Mouse (Mus musculus) retina, postnatal 7 days (tissue): ENCODE results near the gene Gm17545.
A peak's percentile ranks its signal among the peaks of the same experiment; 100 is the strongest.
"Not testable (repeated sequence)": the region's sequence is repeated elsewhere in the genome, so short reads cannot be mapped to it uniquely, and the experiment has no call there.

ENCODE experiments used
- DNase-seq: peaks from one replicate; pipeline ENCODE4 v3.0.0-alpha.2; 2012; ENCODE audit warnings: low read depth, low spot score

Gene Gm17545

DNA sequence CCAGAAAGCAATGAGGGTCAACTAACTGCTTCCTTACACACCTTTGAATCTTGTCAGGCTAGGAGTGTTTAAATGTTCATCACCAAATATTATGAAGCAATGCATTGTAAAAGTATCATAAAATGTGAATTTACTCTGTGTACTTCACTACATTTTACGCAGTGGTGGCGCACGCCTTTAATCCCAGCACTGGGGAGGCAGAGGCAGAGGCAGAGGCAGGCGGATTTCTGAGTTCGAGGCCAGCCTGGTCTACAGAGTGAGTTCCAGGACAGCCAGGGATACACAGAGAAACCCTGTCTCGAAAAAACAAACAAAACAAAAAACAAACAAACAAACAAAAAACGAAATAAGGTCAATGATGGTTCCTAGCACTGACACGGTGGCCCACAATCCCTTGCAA, at the start of gene Gm17545:
Gm17545 (plus strand) TSS at position 301 of the 400 bp plus-strand sequence.
- DNase-seq: not testable (repeated sequence)

DNA sequence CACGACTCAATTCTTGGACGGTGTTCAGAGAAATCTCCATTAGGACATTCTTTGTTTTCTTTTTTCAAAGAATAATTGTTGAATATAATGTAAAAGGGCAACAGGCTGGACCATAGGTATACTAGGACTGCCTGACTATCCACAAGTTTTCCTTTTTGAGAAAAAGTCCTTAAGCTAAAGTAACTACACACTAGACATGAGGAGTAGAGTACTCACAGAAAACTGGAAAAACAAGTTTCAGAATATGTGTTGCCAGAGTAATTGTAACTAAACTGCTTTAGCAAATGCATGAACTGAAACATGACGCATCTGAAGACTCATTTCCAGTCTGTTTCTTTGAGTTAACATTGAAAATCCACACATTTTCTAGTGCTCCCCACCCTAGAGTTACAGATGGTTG, 48.7 kb upstream of the Gm17545 start:
- DNase-seq: no peak

DNA sequence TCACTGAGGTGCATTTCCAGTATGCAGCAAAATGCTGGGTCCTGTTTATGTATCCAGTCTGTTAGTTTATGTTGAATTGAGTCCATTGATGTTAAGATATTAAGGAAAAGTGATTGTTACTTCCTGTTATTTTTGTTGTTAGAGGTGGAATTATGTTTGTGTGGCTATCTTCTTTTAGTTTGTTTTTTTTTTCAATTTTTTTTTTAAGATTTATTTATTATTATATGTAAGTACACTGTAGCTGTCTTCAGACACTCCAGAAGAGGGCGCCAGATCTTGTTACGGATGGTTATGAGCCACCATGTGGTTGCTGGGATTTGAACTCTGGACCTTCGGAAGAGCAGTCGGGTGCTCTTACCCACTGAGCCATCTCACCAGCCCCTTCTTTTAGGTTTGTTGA, 46.5 kb upstream of the Gm17545 start:
- DNase-seq: not testable (repeated sequence)

DNA sequence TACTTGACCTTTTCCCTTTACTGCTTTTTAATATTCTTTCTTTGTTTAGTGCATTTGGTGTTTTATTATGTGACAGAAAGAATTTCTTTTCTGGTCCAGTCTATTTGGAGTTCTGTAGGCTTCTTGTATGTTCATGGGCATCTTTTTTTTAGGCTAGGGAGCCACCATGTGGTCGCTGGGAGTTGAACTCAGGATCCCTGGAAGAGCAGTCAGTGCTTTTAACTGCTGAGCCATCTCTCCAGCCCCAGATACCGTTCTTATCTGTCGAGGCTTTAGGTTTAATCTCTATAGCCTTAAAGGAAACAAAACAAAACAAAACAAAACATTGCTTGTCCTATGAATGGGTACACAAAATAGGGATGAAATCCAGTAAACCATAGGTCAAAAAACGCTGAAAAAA, 45.7 kb upstream of the Gm17545 start:
- DNase-seq: not testable (repeated sequence)

DNA sequence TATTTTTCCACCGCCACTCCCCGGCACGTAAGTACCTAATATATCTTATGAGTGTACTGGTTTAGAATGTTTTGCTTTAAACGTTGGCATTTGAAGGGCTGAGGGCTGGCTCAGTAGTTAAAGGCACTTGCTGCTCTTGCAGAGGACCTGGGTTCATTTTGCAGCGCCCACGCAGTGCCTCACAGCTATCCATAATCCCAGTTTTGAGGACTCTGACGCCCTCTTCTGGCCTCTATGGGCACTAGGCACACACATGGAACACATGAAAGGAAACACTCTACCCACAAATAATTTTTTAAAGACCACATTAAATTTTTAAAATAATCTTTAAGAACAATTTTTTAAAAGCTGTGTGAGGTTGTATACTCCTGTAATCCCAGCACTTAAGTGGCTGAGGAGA, 44.6 kb upstream of the Gm17545 start:
- no peak for DNase-seq

DNA sequence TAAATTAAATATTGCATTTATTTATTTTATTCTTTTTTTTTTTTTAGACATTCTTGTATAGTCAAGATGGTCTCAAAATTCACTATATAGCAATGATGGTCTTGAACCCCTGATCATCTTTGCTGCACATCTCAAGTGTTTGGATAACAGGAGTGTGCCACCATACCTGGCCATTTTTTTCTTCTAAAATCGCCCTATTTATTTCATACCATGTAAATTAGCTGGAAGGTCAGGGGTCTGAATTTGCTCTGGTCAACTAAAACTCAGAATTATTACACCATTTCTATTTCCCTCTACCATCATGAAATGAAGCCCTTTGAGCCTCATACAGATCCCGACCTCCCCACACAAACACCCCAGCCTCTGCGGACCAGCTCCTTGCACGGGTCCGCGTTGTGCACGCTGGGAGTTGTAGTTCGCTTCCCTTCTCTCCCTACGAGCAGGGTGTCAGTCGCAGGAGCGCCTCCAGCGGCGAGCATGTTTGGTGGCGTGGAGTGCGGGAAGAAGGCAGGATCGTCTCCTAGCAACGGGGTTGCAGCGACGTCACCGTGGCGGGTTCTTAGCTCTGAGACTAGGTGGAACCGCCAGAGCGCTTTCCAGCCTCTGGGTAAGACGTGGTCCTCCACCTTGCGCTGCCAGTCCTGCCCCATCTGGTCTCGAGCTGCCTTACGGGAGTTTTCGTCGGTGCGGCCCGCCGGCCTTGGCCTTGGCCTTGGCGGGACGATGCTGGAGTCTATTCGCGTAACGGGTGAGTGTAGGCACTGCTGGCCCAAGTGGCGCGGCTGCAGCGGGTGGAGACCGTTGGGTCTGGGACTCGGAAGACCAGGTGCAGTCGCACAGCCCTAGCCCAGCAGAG, 42.9 kb upstream of the Gm17545 start, which contains the start of gene 9530077C05Rik:
9530077C05Rik (plus strand) TSS at position 512 of the 856 bp plus-strand sequence.
- DNase-seq: peak; percentile 93

DNA sequence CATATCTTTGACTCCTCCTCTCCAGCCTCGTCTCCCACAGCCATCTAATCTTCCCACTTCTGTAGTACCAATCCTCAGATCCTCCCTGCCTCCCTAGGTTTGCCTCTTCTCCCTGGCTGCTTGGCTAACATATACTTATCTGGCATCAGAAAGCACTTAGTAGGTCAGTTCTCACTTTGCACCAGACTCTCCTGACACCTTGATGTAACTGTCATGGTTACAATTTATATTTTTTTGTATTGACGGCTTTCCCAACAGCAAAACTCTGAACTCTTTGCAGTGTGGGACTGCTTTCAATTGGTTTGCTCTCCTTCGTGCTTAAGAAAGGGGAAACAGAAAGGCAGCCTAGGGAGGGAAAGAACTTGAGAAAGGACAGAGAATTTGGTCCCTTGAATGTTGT, 37.9 kb upstream of the Gm17545 start:
- no peak for DNase-seq

DNA sequence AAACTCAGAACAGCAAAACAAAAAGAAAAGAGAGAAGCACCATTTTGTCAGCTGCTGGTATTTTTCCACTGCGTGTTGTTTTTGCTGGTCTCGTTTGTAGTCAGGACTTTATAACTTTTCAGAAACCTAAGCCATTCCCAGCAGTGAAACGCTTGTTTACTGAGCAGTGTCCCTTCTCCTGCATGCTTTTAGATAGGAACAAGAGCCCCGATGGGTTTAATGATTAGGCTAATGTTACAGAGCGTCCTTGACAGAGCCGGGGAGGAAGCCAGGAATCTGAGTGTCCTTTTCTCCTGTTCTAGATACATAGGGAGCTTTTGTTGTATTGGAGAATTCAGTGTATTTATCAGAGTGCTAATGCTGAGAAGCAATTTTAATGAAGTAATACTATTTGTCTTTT, 36.5 kb upstream of the Gm17545 start:
- no peak for DNase-seq

DNA sequence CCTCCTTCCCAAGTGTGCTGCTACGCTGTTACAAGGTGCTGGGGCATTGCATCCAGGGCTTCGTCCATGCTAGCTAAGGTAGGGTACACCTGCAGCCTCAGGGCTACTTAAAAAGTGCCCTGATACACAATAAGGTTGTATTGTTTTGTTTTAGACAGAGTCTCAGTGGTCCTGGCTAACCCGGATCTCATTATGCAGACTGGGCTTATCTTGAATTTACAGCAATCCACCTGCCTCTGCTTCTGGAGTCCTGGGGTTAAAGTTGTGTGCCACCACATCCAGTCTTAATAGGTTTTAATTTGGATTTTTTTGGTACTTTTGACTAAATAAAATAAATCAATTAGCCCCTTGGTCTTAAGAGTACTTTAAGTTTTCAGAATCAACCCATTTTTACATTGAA, 34.2 kb upstream of the Gm17545 start:
- no peak for DNase-seq

DNA sequence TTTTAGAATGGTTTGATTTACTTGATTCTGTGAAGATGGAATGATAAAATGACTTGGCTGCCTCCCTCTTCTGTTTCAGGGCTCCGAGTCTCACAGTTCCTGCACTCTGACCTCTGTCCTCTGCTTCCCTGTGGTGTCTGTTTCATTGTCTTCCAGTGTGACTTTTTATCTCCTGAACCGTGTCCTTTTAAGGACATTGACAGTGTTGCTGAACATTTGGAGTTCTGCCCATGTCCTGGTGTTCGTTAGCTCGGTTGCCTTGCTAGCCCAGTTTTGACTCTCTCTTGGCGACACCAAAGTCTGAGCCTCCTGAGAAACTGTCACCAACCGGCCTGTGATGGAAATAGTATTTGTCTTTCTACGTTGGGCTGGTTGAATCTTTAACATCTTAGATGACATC, 33.6 kb upstream of the Gm17545 start:
- no peak for DNase-seq

DNA sequence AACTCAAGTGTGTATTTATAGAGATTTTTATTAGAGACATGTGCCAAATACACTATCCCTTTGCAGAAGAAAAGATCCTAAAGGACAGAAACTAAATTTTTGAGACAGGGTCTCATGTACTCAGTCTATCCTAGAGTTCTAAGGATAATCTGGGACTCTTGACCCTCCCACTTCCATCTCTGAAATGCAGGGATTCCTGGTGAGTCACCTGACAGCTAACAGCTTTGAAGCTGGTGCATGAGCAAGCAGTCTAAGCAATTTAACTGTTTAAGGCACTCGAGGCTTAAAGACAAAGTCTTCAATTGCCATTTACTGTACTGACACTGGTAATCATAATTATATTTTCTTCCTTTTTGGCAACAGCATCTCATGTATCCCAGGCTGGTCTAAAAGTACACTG, 31.5 kb upstream of the Gm17545 start:
- no peak for DNase-seq

DNA sequence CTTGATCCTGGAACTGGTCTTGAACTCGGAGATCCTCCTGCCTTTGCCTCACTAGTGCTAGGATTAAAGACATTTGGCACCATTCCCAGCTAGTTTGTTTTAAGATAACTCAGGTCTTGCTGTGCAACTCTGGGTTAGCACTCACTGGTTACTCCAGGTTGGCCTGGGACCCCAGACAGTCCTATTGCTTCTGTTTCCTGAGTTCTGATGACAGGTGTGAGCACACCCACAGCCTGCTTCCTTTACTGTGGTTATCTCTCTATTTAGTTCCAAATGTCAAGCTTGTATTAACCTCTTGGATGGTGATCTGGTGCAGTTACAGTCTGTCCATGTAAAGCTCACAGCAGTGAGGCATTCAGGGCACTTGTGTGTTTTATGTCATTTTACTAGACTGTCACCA, 30.6 kb upstream of the Gm17545 start:
- DNase-seq: no peak

DNA sequence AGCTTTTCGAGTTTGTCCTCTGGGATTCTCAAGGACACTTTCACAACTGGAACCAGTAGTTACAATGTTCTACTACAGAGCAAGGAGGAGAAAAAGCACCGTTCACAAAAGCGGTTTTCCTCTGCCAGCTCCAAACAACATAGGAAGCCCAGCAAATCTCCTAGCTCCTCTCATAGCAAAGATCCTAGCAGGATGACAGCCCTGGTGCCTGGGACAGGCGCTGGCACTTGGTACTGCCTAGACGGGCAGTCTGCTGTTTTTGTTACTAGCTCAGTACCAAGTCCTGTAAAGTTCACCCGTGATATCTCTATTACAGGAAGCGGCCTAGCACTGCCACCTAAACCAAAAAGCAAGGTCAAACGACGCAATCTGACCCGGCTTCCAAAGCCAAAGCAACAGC, 29.9 kb upstream of the Gm17545 start:
- DNase-seq: no peak

DNA sequence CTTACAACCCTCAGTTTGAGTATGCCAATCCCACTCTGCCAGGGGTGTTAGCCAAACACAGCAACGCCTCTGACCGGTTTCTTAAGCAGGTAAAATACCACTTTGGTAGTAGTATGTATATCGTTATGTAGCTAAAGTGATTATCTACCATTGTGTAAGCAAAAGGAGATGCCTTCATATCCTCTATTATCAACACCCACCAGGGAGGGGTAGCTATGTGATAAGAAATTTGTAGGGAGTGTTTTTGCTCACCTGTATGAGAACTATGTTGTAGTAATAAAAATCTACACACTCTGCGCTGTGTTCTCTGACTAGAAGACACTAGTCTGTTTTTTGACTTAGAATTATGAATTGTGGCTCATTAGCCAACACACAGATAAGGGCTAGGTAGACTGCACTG, 29.4 kb upstream of the Gm17545 start:
- no peak for DNase-seq

DNA sequence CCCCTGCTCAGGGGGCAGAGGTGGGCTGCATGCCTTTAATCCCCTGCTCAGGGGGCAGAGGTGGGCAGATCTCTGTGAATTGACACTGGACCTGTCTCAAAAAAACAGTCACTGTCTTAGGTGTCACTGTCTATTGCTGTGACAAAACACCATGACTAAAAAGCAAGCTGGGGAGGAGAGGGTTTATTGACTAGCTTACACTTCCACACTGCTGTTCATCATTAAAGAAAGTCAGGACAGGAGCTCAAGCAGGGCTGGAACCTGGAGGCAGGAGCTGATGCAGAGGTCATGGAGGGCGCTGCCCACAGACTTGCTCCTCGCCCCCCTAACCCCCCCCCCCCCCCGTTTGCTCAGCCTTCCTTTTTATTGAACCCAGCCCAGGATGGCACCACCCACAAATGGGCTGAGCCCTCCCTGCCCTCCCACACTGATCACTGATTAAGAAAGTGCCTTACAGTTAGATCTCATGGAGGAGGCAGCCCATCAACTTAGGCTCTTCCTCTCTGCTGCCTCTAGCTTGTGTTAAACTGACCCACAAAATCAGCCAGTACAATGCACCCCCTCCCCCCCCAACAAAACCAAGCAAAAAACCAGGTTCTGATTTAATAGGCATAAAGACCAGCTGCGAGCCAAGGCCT, 25.9 kb upstream of the Gm17545 start:
- no peak for DNase-seq

DNA sequence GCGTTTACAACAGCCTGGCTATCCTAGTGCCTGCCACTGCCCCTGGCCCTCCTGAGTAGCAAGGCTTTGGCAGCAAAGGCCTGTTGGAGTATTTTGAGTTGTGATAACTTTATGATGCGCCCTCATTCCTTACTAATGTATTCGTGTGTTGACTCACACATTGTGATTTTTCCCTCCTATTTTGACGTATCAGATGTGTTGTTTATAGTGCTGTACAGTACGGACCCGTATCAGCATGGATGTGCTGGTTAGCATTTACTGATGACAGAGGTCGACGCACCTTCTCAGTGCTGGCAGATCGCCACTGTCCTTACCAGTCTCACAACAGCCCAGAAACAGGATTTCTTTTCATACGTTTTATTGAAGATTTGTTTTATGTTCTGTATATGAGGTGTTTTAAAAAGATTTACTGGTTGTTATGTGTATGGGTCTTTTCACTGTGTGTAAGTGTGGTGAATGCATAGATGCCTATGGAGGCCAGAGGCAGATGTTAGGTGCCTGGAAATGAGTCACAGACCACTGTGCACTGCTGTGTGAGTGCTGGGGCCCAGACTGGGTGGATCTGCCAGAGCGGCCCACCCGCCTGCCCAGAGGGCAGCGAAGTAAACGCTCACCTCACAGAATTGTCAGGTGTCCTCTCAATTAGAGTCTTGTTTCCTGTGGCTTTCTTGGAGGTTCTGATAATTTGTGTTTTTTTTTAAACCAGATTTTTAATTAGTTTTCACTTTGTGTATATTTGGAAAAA, 25.3 kb upstream of the Gm17545 start:
- no peak for DNase-seq

DNA sequence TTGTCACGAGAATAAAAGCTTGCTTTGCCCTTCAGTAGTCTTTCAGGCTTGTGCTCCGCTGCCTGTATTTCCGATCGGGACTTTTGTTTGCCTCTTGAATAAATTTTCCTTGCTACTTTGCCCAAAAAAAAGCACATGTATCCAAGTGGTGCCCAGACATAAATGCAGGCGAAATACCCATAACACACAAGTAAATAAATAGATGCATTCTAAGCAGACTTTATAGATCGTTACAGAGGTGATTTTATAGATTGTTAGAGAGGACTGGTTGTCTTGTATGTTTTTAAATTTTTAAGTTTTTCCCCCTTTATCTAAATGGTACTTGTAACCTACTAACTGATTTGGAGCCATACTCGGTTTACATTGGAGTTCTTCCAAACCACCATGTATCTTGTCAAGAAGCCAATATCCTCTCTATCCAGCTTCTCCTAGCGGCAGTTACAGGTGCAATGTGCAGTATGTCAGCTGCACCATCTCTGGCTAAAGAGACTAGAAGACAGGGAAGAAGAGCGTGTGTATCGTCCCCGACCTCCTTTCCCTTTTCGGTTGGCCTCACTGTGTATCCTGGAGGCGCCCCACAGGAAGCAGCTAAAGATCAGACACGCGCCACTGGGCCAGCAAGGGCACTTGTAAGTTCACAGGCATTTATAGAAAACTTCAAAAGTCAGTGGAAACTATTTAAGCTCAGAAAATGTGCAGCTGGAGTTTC, 24.4 kb upstream of the Gm17545 start:
- DNase-seq: no peak

DNA sequence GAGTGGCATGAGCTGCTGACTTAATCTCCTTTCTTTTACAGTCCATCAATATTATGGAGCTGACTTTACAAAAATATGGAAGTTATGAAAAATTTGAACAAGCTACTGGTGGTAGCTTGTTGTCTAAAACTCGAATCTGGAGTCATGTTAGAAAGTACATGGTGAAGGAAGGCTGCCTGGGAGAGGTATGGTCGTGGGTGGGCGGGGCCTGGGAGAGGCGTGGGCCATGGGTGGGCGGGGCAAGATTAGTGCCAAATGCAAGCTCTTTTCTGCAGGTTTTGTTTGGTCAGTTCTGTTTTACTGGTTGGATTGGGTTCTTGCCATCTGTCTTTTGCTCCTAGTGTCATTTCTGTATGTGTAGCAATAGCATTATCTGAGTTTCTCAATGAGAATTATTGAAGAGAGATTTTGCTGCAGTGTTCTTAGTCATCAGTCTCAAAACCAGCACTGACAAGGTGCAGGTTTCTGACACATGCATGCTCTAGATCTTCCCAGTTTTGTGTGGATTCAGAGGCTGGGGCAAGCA, 23.7 kb upstream of the Gm17545 start:
- DNase-seq: no peak

DNA sequence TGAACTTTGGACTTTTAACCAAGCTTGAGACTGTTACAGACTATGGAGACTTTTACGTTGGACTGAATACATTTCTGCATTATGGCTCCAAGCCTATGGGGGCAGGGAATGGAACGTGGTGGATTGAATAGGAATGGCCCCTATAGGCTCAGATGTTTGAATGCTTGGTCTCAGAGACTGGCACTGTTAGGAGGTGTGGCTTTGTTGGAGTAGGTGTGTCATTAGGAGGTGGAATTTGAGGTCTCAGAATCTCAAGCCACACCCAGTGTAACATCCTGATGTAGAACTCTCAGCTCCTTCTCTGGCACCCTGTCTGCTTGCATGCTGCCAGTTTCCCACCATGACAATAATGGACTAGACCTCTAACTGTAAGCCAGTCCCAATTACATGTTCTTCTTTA, 20.9 kb upstream of the Gm17545 start:
- no peak for DNase-seq

DNA sequence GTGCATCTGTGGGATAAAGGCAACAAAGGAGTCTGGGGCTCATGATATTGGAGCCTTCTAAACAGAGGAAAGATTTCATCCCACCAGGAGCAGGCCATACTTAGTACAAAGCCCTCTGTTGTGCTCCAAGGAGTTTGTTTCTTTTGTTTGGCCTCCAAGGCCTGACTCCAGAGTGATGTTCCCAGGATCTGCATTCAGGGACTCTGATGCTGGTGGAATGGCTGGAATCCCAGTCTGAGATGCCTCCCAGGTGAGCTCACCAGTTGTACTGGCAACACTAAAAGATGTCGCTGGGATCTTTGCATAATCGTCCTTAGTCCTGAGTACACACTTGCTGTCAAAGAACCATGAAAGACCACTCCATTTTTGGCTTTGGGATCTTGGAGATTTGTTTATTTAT, 20.0 kb upstream of the Gm17545 start:
- no peak for DNase-seq

DNA sequence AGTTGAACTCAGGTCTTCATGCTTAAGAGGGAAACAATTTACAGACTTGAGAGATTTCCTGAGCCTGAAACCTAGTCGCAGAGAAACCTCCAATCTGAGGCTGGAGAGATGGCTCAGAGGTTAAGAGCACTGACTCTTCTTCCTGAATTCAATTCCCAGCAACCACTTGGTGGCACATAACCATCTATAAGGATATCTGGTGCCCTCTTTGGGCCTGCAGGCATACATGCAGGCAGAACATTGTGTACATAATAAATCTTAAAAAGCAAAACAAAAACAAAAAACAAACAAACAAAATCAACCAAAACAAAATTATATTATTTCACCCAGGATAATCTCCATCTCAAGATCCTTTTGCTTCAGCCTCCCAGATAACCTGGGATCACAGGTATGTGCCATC, 15.3 kb upstream of the Gm17545 start:
- no peak for DNase-seq

DNA sequence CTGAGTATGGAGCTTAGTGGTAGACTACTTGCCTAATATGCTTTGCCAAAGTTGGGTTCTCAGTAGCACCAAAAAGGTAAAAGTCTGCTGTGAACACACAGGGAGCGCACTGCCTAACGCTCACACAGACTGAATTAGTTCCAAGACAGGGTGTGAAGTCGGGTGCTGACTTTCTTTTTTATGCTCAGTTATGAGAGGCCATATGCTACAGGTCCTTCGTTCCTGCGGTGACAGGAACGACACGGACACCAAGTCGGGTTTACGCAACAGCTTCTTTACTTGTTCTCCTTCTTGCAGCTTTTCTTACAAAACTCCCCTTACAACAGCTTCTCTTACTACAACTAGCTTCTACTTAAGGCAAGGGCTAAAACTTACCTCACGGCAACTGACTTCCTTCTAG, 10.9 kb upstream of the Gm17545 start:
- DNase-seq: no peak
